Mouse (Mus musculus): ENCODE results near the gene Prss36.

DNA sequence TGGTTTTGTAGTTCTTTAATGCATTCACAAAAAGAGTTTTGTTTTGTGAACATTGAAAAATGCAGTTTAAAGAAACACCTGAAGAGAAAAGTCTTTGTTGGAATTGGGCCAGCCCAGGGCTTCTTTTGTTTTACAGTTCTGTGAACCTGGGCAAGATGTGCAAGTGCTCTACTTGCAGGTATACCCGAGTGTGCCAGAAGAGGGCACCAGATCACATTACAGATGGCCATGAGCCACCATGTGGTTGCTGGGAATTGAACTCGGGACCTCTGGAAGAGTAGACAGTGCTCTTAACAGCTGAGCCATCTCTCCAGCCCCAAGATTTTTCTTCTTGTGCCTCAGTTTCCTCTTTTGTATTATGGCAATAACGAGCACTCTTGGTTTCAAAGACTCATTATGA is 28.3 kb downstream of the Prss36 start:
- TF ChIP-seq CTCF (IDR thresholded peaks at IDR 0.05; ENCODE audit: low read depth, low read length) (peak; percentile 67), POLR2A (IDR thresholded peaks at IDR 0.05; ENCODE audit: extremely low read depth, insufficient read depth, low read length) (no peak)
